Mouse (Mus musculus): ENCODE measurements around the gene Rrm1. TPM values are rescaled to one million over a fixed set of nuclear protein-coding genes. Genes with fewer than 3 reads are reported as not detected.

Rrm1 gene
- polyA plus RNA-seq, 1 experiment from 2014 or later, result 138 TPM

DNA sequence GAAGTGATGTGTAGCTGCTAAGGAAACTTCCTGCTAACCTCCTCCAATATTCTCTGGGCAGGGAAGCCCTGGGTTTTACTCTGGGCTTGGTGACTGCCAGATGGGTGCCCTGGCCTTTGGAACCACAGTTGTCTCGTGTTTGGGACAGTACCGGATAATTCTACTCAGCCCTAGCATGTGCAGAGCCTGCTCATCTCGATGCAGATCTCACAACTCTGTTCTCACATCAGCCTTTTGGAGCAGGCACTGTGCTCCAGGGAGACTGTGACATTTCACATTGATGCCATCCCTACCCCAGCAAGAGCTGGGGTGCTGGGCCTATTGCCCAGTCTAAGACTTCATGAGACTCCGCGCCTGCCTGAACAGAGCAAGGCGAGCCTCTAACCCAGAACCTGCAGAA lies 67.2 kb downstream of the Rrm1 start:
- WGBS, result 93% methylated on average over 6 of the region's 6 CpGs
- no peak overlapping the region for H3K27ac ChIP-seq
- ATAC-seq (ENCODE audit: insufficient read depth, low FRiP score, low read depth), result no peak
- no peaks in the 10 kb centered on the region for H3K36me3 ChIP-seq
- no peak overlapping the region for H3K4me2 ChIP-seq
- no peak overlapping the region for H3K4me3 ChIP-seq (replicated peaks)
- H3K4me1 ChIP-seq, result no peaks in the 10 kb centered on the region
- no peaks in the 10 kb centered on the region for H3K27me3 ChIP-seq (replicated peaks)
- no peak overlapping the region for H3K9ac ChIP-seq
- no peaks in the 10 kb centered on the region for H3K9me3 ChIP-seq

DNA sequence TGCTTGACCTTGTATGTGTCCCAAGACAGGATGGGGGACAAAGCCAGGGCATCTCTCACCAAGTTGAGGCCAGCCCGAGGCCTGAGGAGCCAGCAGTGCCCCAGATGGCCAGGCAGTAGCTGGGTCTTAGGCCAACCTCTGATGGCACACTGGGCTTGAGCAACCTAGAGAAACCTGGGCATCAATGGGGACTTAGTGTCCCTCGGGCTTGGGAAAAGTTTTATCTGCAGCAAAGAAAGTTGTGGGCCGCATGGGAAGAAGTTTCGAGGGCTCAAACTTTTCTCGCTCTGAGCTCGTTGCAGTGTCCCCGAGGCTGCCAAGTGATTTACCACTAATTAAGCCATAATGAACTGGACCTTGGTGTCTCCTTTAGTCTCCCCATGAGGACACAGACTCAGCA lies 68.2 kb downstream of the Rrm1 start:
- no peak overlapping the region for H3K4me3 ChIP-seq (replicated peaks)
- H3K9me3 ChIP-seq, result no peaks in the 10 kb centered on the region
- no peak overlapping the region for H3K9ac ChIP-seq
- H3K36me3 ChIP-seq, result no peaks in the 10 kb centered on the region
- no peaks in the 10 kb centered on the region for H3K4me1 ChIP-seq
- WGBS, result 89% methylated on average over 7 of the region's 7 CpGs
- no peak overlapping the region for H3K27ac ChIP-seq
- ATAC-seq (ENCODE audit: insufficient read depth, low FRiP score, low read depth), result no peak
- no peaks in the 10 kb centered on the region; the same call in 1 of the 2 replicates for H3K27me3 ChIP-seq (replicated peaks)
- no peak overlapping the region for H3K4me2 ChIP-seq

DNA sequence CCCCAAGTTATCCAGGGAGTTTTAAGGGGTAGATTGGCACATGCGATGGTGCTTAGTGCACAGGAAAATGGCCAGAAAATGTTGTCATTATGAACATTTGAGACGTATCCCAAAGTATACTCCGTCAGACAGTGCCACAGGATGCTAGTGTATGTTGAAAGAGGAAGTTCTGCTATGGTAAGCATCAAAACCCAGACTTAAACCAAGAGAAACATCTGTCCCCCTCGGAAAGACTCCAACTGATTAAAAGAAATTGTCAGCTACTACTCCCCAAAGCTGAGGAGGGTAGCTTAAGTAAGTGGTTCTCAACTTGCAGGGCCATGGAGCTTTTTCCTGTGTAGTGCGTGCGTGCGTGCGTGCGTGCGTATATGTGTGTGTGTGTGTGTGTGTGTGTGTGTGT lies 70.4 kb downstream of the Rrm1 start:
- Histone ChIP-seq H3K27me3 (replicated peaks) (no peaks in the 10 kb centered on the region; the same call in 1 of the 2 replicates), H3K27ac (no peak overlapping the region), H3K9me3 (no peaks in the 10 kb centered on the region), H3K9ac (no peak overlapping the region), H3K4me1 (no peaks in the 10 kb centered on the region), H3K4me2 (no peak overlapping the region), H3K4me3 (replicated peaks) (no peak overlapping the region), H3K36me3 (no peaks in the 10 kb centered on the region)
- WGBS, result 85% methylated on average over 10 of the region's 10 CpGs
- no peak for ATAC-seq (ENCODE audit: insufficient read depth, low FRiP score, low read depth)

DNA sequence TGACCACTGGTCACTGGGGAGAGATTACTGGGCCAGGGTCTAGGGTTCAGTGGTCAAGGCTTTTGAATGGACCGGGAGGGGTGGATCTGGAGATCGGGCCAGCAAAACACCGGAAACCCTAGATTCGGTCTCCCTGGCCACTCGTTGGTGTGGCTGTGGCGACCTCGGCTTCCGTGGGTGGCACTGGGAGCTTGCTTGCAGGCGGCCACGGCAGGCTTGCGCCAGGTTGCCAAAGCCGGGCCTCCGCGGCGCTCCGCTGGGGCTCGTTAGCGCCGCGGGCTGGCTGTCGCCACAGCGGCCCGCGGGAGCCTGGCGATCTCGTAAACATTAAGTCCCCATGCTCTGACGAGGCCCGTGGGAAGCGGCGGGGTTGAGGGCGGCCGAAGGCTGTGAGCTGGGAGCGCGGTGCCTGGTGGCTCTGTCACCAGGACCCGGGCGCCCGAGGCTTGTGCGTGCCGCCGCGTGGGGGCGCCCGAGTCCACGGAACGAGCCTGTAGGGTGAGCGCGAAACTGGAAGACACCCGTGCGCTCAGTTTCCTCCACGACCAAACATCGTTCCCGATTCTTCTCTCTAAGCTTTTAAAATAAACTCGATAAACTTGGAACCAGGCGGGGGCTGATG lies 71.4 kb downstream of the Rrm1 start:
- ATAC-seq (ENCODE audit: insufficient read depth, low FRiP score, low read depth), result peak; percentile 91
- 2% methylated on average over 54 of the region's 54 CpGs for WGBS
- peak overlapping the region; percentile 47 for H3K4me3 ChIP-seq (replicated peaks)
- H3K9ac ChIP-seq, result peak overlapping the region; percentile 37; the same call in 1 of the 2 replicates
- peak overlapping the region; percentile 93 for H3K4me2 ChIP-seq
- no peak overlapping the region for H3K27ac ChIP-seq
- H3K36me3 ChIP-seq, result no peaks in the 10 kb centered on the region
- H3K9me3 ChIP-seq, result no peaks in the 10 kb centered on the region
- H3K4me1 ChIP-seq, result no peaks in the 10 kb centered on the region
- H3K27me3 ChIP-seq (replicated peaks), result no peaks in the 10 kb centered on the region; the same call in 1 of the 2 replicates

DNA sequence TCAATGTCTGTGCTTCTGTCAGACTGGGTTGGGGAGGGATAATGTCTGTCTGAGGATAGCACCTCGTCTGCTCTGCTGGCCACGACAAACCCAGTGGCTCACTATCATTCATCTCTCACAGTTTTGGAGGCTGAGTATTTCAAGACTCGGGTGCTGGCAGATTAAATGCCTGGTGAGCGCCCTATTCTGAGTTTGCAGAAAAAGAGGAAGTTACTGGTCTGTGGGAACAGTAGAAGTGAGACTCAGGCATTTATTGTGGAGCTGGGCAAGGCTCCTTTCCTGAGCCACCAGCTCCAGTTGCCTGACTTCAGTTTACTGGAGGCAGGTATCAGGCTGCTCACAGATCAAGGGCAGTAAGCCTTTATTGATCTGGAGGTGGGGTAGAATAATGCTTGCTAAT lies 72.6 kb downstream of the Rrm1 start:
- ATAC-seq (ENCODE audit: insufficient read depth, low FRiP score, low read depth), result no peak
- WGBS, result 69% methylated on average over 4 of the region's 4 CpGs

GRCm38 (mm10) chr7:102516261-102517050 lies 75.0 kb downstream of the Rrm1 start:
- no peak overlapping the region for H3K4me3 ChIP-seq (replicated peaks)
- 68% methylated on average over 10 of the region's 10 CpGs for WGBS
- H3K4me2 ChIP-seq, result no peak overlapping the region
- no peak overlapping the region for H3K9ac ChIP-seq
- no peaks in the 10 kb centered on the region for H3K4me1 ChIP-seq
- no peaks in the 10 kb centered on the region; the same call in 1 of the 2 replicates for H3K27me3 ChIP-seq (replicated peaks)
- no peak overlapping the region for H3K27ac ChIP-seq
- no peaks in the 10 kb centered on the region for H3K36me3 ChIP-seq
- H3K9me3 ChIP-seq, result no peaks in the 10 kb centered on the region
- peak; percentile 21; the same call in 1 of the 2 replicates for ATAC-seq (ENCODE audit: insufficient read depth, low FRiP score, low read depth)

More for the DNA sequence above, 72.6 kb downstream of the Rrm1 start:
- H3K9me3 ChIP-seq, result no peaks in the 10 kb centered on the region
- H3K4me2 ChIP-seq, result no peak overlapping the region
- H3K27ac ChIP-seq, result no peak overlapping the region
- H3K9ac ChIP-seq, result no peak overlapping the region
- no peaks in the 10 kb centered on the region for H3K4me1 ChIP-seq
- no peaks in the 10 kb centered on the region; the same call in 1 of the 2 replicates for H3K27me3 ChIP-seq (replicated peaks)
- H3K4me3 ChIP-seq (replicated peaks), result no peak overlapping the region
- H3K36me3 ChIP-seq, result no peaks in the 10 kb centered on the region

- no peak overlapping the region for H3K27ac ChIP-seq
- WGBS, result 81% methylated on average over 2 of the region's 2 CpGs
- no peaks in the 10 kb centered on the region for H3K36me3 ChIP-seq
- no peak overlapping the region for H3K9ac ChIP-seq
- no peaks in the 10 kb centered on the region; the same call in 1 of the 2 replicates for H3K27me3 ChIP-seq (replicated peaks)
- H3K9me3 ChIP-seq, result no peaks in the 10 kb centered on the region
- no peak overlapping the region for H3K4me3 ChIP-seq (replicated peaks)
- no peak overlapping the region for H3K4me2 ChIP-seq
- H3K4me1 ChIP-seq, result no peaks in the 10 kb centered on the region
- ATAC-seq (ENCODE audit: insufficient read depth, low FRiP score, low read depth), result no peak
These were observed 75.5 kb downstream of the Rrm1 start for GRCm38 (mm10) chr7:102517051-102517335.

Other genes starting within 250 kb of the Rrm1 start
- gene Nup98, start 231.5 kb upstream of the Rrm1 start, polyA plus RNA-seq (2015; fragmentation: Nextera tagmentation; extraction: Ambion mirVana), result 29.5 and 33.6 TPM in 2 replicates
- 96.3 and 99.2 TPM in 2 replicates for gene Pgap2, start 231.5 kb upstream of the Rrm1 start, polyA plus RNA-seq (2015; fragmentation: Nextera tagmentation; extraction: Ambion mirVana)
- 58.4 and 67.7 TPM in 2 replicates for gene Rhog, start 185.6 kb upstream of the Rrm1 start, polyA plus RNA-seq (2015; fragmentation: Nextera tagmentation; extraction: Ambion mirVana)
- gene Stim1, start 173.9 kb upstream of the Rrm1 start, polyA plus RNA-seq (2015; fragmentation: Nextera tagmentation; extraction: Ambion mirVana), result 26.5 TPM in 2 replicates
- 0.41 and 0.53 TPM in 2 replicates for gene Olfr543, start 40.0 kb downstream of the Rrm1 start, polyA plus RNA-seq (2015; fragmentation: Nextera tagmentation; extraction: Ambion mirVana)
- 0.04 TPM in 2 replicates for gene Olfr544, start 46.6 kb downstream of the Rrm1 start, polyA plus RNA-seq (2015; fragmentation: Nextera tagmentation; extraction: Ambion mirVana)
- not detected in 2 replicates for gene Olfr545, start 57.9 kb downstream of the Rrm1 start, polyA plus RNA-seq (2015; fragmentation: Nextera tagmentation; extraction: Ambion mirVana)
- not detected in 2 replicates for gene Olfr547, start 93.1 kb downstream of the Rrm1 start, polyA plus RNA-seq (2015; fragmentation: Nextera tagmentation; extraction: Ambion mirVana)
- gene Olfr548-ps1, start 99.2 kb downstream of the Rrm1 start, polyA plus RNA-seq (2015; fragmentation: Nextera tagmentation; extraction: Ambion mirVana), result not detected in 2 replicates
- gene Olfr549, start 108.2 kb downstream of the Rrm1 start, polyA plus RNA-seq (2015; fragmentation: Nextera tagmentation; extraction: Ambion mirVana), result not detected in 2 replicates
- gene Trim21, start 123.8 kb downstream of the Rrm1 start, polyA plus RNA-seq (2015; fragmentation: Nextera tagmentation; extraction: Ambion mirVana), result 0.49 and 1.1 TPM in 2 replicates
- gene Olfr550, start 129.7 kb downstream of the Rrm1 start, polyA plus RNA-seq (2015; fragmentation: Nextera tagmentation; extraction: Ambion mirVana), result not detected in 2 replicates
- not detected in 2 replicates for gene Olfr551, start 150.2 kb downstream of the Rrm1 start, polyA plus RNA-seq (2015; fragmentation: Nextera tagmentation; extraction: Ambion mirVana)
- not detected in 2 replicates for gene Olfr552, start 156.1 kb downstream of the Rrm1 start, polyA plus RNA-seq (2015; fragmentation: Nextera tagmentation; extraction: Ambion mirVana)
- gene Olfr553, start 176.5 kb downstream of the Rrm1 start, polyA plus RNA-seq (2015; fragmentation: Nextera tagmentation; extraction: Ambion mirVana), result not detected in 2 replicates
- not detected in 2 replicates for gene Olfr554, start 196.7 kb downstream of the Rrm1 start, polyA plus RNA-seq (2015; fragmentation: Nextera tagmentation; extraction: Ambion mirVana)
- not detected in 2 replicates for gene Olfr555, start 217.1 kb downstream of the Rrm1 start, polyA plus RNA-seq (2015; fragmentation: Nextera tagmentation; extraction: Ambion mirVana)
- gene Olfr556, start 223.2 kb downstream of the Rrm1 start, polyA plus RNA-seq (2015; fragmentation: Nextera tagmentation; extraction: Ambion mirVana), result not detected in 2 replicates
- gene Trim68, start 245.6 kb downstream of the Rrm1 start, polyA plus RNA-seq (2015; fragmentation: Nextera tagmentation; extraction: Ambion mirVana), result 12.8 and 13.6 TPM in 2 replicates

All from stomach, embryonic 15.5 days (tissue).